Mouse (Mus musculus): ENCODE data around the gene Rnf135. TPM values are rescaled to one million over a fixed set of nuclear protein-coding genes. Genes with fewer than 3 reads are reported as not detected.

The Rnf135 gene
- polyA plus RNA-seq, 1 experiment: 2.3 TPM

- under 1% methylated on average over 47 of the region's 47 CpGs for WGBS
- H3K4me3 ChIP-seq (replicated peaks; ENCODE audit: control insufficient read depth, low read depth, low read length): peak within 1 kb of the TSS; percentile 63
These were observed 29.7 kb upstream of the Rnf135 start, which contains the start of gene Adap2 for GRCm38 (mm10) chr11:80153857-80154495. Gene Adap2, plus strand, starts transcription at chr11:80154105.

GRCm38 (mm10) chr11:80154501-80154900 is 29.1 kb upstream of the Rnf135 start:
- Histone ChIP-seq H3K4me3 (replicated peaks; ENCODE audit: control insufficient read depth, low read depth, low read length) (peak overlapping the region; percentile 63), H3K27ac (ENCODE audit: control insufficient read depth, insufficient read depth, low read depth, low read length, poor library complexity) (peak overlapping the region; percentile 24; the same call in 1 of the 2 replicates), H3K4me1 (ENCODE audit: control insufficient read depth, insufficient read depth, low read length) (peaks cover 2% of the 10 kb centered on the region; the same call in 1 of the 2 replicates)
- WGBS: 44% methylated on average over 25 of the region's 25 CpGs
- TF ChIP-seq CTCF (IDR thresholded peaks at IDR 0.05; ENCODE audit: control insufficient read depth, insufficient read depth, low read length) (no peak), POLR2A (IDR thresholded peaks at IDR 0.05; ENCODE audit: borderline replicate concordance, control insufficient read depth, low read depth, low read length) (no peak)

More at GRCm38 (mm10) chr11:80153857-80154495, 29.7 kb upstream of the Rnf135 start, which contains the start of gene Adap2:
- TF ChIP-seq POLR2A (IDR thresholded peaks at IDR 0.05; ENCODE audit: borderline replicate concordance, control insufficient read depth, low read depth, low read length): peak; percentile 36; the same call in 1 of the 2 replicates
- no peak for TF ChIP-seq CTCF (IDR thresholded peaks at IDR 0.05; ENCODE audit: control insufficient read depth, insufficient read depth, low read length)
- H3K4me1 ChIP-seq (ENCODE audit: control insufficient read depth, insufficient read depth, low read length): peaks cover 2% of the 10 kb centered on the region; the same call in 1 of the 2 replicates
- peak within 1 kb of the TSS; percentile 24 for H3K27ac ChIP-seq (ENCODE audit: control insufficient read depth, insufficient read depth, low read depth, low read length, poor library complexity)

- H3K27ac ChIP-seq (ENCODE audit: control insufficient read depth, insufficient read depth, low read depth, low read length, poor library complexity): no peak overlapping the region
- TF ChIP-seq CTCF (IDR thresholded peaks at IDR 0.05; ENCODE audit: control insufficient read depth, insufficient read depth, low read length) (no peak), POLR2A (IDR thresholded peaks at IDR 0.05; ENCODE audit: borderline replicate concordance, control insufficient read depth, low read depth, low read length) (no peak)
- H3K4me1 ChIP-seq (ENCODE audit: control insufficient read depth, insufficient read depth, low read length): peaks cover 2% of the 10 kb centered on the region; the same call in 1 of the 2 replicates
- WGBS: 33% methylated on average over 8 of the region's 8 CpGs
- H3K4me3 ChIP-seq (replicated peaks; ENCODE audit: control insufficient read depth, low read depth, low read length): no peak overlapping the region
These were observed 28.1 kb upstream of the Rnf135 start for GRCm38 (mm10) chr11:80155541-80155940.

GRCm38 (mm10) chr11:80155961-80156360 is 27.7 kb upstream of the Rnf135 start:
- 80% methylated on average over 4 of the region's 4 CpGs for WGBS
- Histone ChIP-seq H3K4me1 (ENCODE audit: control insufficient read depth, insufficient read depth, low read length) (peaks cover 2% of the 10 kb centered on the region; the same call in 1 of the 2 replicates), H3K4me3 (replicated peaks; ENCODE audit: control insufficient read depth, low read depth, low read length) (no peak overlapping the region), H3K27ac (ENCODE audit: control insufficient read depth, insufficient read depth, low read depth, low read length, poor library complexity) (no peak overlapping the region)
- TF ChIP-seq CTCF (IDR thresholded peaks at IDR 0.05; ENCODE audit: control insufficient read depth, insufficient read depth, low read length) (no peak), POLR2A (IDR thresholded peaks at IDR 0.05; ENCODE audit: borderline replicate concordance, control insufficient read depth, low read depth, low read length) (no peak)

- Histone ChIP-seq H3K27ac (ENCODE audit: control insufficient read depth, insufficient read depth, low read depth, low read length, poor library complexity) (no peak overlapping the region), H3K4me1 (ENCODE audit: control insufficient read depth, insufficient read depth, low read length) (no peaks in the 10 kb centered on the region; the same call in 1 of the 2 replicates), H3K4me3 (replicated peaks; ENCODE audit: control insufficient read depth, low read depth, low read length) (no peak overlapping the region)
- no peak for TF ChIP-seq POLR2A (IDR thresholded peaks at IDR 0.05; ENCODE audit: borderline replicate concordance, control insufficient read depth, low read depth, low read length)
- TF ChIP-seq CTCF (IDR thresholded peaks at IDR 0.05; ENCODE audit: control insufficient read depth, insufficient read depth, low read length): no peak
- WGBS: 67% methylated on average over 4 of the region's 4 CpGs
These were observed 26.8 kb upstream of the Rnf135 start for GRCm38 (mm10) chr11:80156841-80157240.

- TF ChIP-seq CTCF (IDR thresholded peaks at IDR 0.05; ENCODE audit: control insufficient read depth, insufficient read depth, low read length) (no peak), POLR2A (IDR thresholded peaks at IDR 0.05; ENCODE audit: borderline replicate concordance, control insufficient read depth, low read depth, low read length) (no peak)
- no peak overlapping the region for H3K27ac ChIP-seq (ENCODE audit: control insufficient read depth, insufficient read depth, low read depth, low read length, poor library complexity)
- 84% methylated on average over 7 of the region's 7 CpGs for WGBS
These were observed 24.6 kb upstream of the Rnf135 start for GRCm38 (mm10) chr11:80159018-80159417.

GRCm38 (mm10) chr11:80161041-80161440 is 22.6 kb upstream of the Rnf135 start:
- 78% methylated on average over 4 of the region's 4 CpGs for WGBS
- Histone ChIP-seq H3K4me3 (replicated peaks; ENCODE audit: control insufficient read depth, low read depth, low read length) (no peak overlapping the region), H3K4me1 (ENCODE audit: control insufficient read depth, insufficient read depth, low read length) (no peaks in the 10 kb centered on the region), H3K27ac (ENCODE audit: control insufficient read depth, insufficient read depth, low read depth, low read length, poor library complexity) (no peak overlapping the region)
- TF ChIP-seq POLR2A (IDR thresholded peaks at IDR 0.05; ENCODE audit: borderline replicate concordance, control insufficient read depth, low read depth, low read length): no peak
- TF ChIP-seq CTCF (IDR thresholded peaks at IDR 0.05; ENCODE audit: control insufficient read depth, insufficient read depth, low read length): no peak

More at GRCm38 (mm10) chr11:80159018-80159417, 24.6 kb upstream of the Rnf135 start:
- no peak overlapping the region for H3K4me3 ChIP-seq (replicated peaks; ENCODE audit: control insufficient read depth, low read depth, low read length)
- no peaks in the 10 kb centered on the region for H3K4me1 ChIP-seq (ENCODE audit: control insufficient read depth, insufficient read depth, low read length)

GRCm38 (mm10) chr11:80163362-80164116 is 20.1 kb upstream of the Rnf135 start:
- no peak overlapping the region for H3K4me3 ChIP-seq (replicated peaks; ENCODE audit: control insufficient read depth, low read depth, low read length)
- WGBS: 11% methylated on average over 7 of the region's 7 CpGs
- H3K4me1 ChIP-seq (ENCODE audit: control insufficient read depth, insufficient read depth, low read length): no peaks in the 10 kb centered on the region; the same call in 1 of the 2 replicates
- no peak overlapping the region for H3K27ac ChIP-seq (ENCODE audit: control insufficient read depth, insufficient read depth, low read depth, low read length, poor library complexity)
- TF ChIP-seq POLR2A (IDR thresholded peaks at IDR 0.05; ENCODE audit: borderline replicate concordance, control insufficient read depth, low read depth, low read length) (no peak), CTCF (IDR thresholded peaks at IDR 0.05; ENCODE audit: control insufficient read depth, insufficient read depth, low read length) (no peak)

All from bone marrow, adult 2 months (tissue).